Mouse (Mus musculus) midbrain, embryonic 16.5 days (tissue): ENCODE measurements around the gene Cyp2b23. TPM values are rescaled to one million over a fixed set of nuclear protein-coding genes. Genes with fewer than 3 reads are reported as not detected.

ENCODE experiments used
- polyA plus RNA-seq: library from polyadenylated mRNA; unstranded; fragments of >200 nt; fragmentation: Nextera tagmentation; extraction: Ambion mirVana; gene quantifications from 2 replicates; pipeline ENCODE4 v1.2.1, GENCODE M21; 2015

The Cyp2b23 gene
- polyA plus RNA-seq, 1 experiment from 2014 or later: not detected

Other genes starting within 250 kb of the Cyp2b23 start
- gene Nlrp9a, start 151.4 kb downstream of the Cyp2b23 start, polyA plus RNA-seq: not detected in 2 replicates
- not detected in 2 replicates for gene Vmn1r185, start 68.0 kb downstream of the Cyp2b23 start, polyA plus RNA-seq
- gene Cyp2b19, start 70.7 kb upstream of the Cyp2b23 start, polyA plus RNA-seq: 0.93 and 1.0 TPM in 2 replicates
- not detected in 2 replicates for gene Cyp2g1, start 122.5 kb upstream of the Cyp2b23 start, polyA plus RNA-seq
- gene Cyp2a5, start 148.9 kb upstream of the Cyp2b23 start, polyA plus RNA-seq: 0.88 and 1.0 TPM in 2 replicates